Mouse (Mus musculus): ENCODE measurements around the gene Cyp2t4. TPM values are rescaled to one million over a fixed set of nuclear protein-coding genes. Genes with fewer than 3 reads are reported as not detected.
A peak's percentile ranks its signal among the peaks of the same experiment; 100 is the strongest.

Cyp2t4 gene
- total and polyA plus RNA-seq, 2 experiments from 2014 or later = not detected

- TF ChIP-seq CTCF (IDR thresholded peaks at IDR 0.05; ENCODE audit: low read depth) = no peak
- no peak for TF ChIP-seq EP300 (IDR thresholded peaks at IDR 0.05; ENCODE audit: low read depth)
- no peaks in the 10 kb centered on the region for H3K27me3 ChIP-seq (ENCODE audit: control insufficient read depth, insufficient read depth, low read length)
- WGBS = 43% methylated on average over 16 of the region's 16 CpGs
- peak overlapping the region; percentile 80 for H3K4me3 ChIP-seq (ENCODE audit: low read depth, low read length)
- H3K4me2 ChIP-seq (ENCODE audit: low read depth, low read length) = peak overlapping the region; percentile 59
- no peak overlapping the region for H3K9ac ChIP-seq (replicated peaks; ENCODE audit: low read depth, low read length)
- peak overlapping the region; percentile 75 for H3K27ac ChIP-seq (ENCODE audit: low read depth)
- ATAC-seq (ENCODE audit: insufficient read depth, low read depth) (no peak), DNase-seq (ENCODE audit: low spot score) (no peak)
- no peaks in the 10 kb centered on the region for H3K9me3 ChIP-seq (replicated peaks; ENCODE audit: control insufficient read depth, low read length)
- H3K36me3 ChIP-seq (replicated peaks; ENCODE audit: control insufficient read depth, insufficient read depth, low read length) = peaks cover 6% of the 10 kb centered on the region
- peaks cover 12% of the 10 kb centered on the region for H3K4me1 ChIP-seq (ENCODE audit: control insufficient read depth, insufficient read depth)
These were observed 25.9 kb downstream of the Cyp2t4 start for GRCm38 (mm10) chr7:27179217-27179918.

- Histone ChIP-seq H3K9me3 (replicated peaks; ENCODE audit: control insufficient read depth, low read length) (no peaks in the 10 kb centered on the region), H3K36me3 (replicated peaks; ENCODE audit: control insufficient read depth, insufficient read depth, low read length) (peaks cover 11% of the 10 kb centered on the region; the same call in 1 of the 2 replicates), H3K4me3 (ENCODE audit: low read depth, low read length) (no peak overlapping the region), H3K27me3 (ENCODE audit: control insufficient read depth, insufficient read depth, low read length) (no peaks in the 10 kb centered on the region), H3K4me2 (ENCODE audit: low read depth, low read length) (no peak overlapping the region), H3K9ac (replicated peaks; ENCODE audit: low read depth, low read length) (no peak overlapping the region), H3K4me1 (ENCODE audit: control insufficient read depth, insufficient read depth) (peaks cover 12% of the 10 kb centered on the region), H3K27ac (ENCODE audit: low read depth) (no peak overlapping the region)
- peak; percentile 66 for DNase-seq (ENCODE audit: low spot score)
- no peak for ATAC-seq (ENCODE audit: insufficient read depth, low read depth)
- WGBS = 46% methylated on average over 5 of the region's 5 CpGs
- TF ChIP-seq CTCF (IDR thresholded peaks at IDR 0.05; ENCODE audit: low read depth) (no peak), EP300 (IDR thresholded peaks at IDR 0.05; ENCODE audit: low read depth) (no peak)
These were observed 26.5 kb downstream of the Cyp2t4 start for GRCm38 (mm10) chr7:27180036-27180435.

DNA sequence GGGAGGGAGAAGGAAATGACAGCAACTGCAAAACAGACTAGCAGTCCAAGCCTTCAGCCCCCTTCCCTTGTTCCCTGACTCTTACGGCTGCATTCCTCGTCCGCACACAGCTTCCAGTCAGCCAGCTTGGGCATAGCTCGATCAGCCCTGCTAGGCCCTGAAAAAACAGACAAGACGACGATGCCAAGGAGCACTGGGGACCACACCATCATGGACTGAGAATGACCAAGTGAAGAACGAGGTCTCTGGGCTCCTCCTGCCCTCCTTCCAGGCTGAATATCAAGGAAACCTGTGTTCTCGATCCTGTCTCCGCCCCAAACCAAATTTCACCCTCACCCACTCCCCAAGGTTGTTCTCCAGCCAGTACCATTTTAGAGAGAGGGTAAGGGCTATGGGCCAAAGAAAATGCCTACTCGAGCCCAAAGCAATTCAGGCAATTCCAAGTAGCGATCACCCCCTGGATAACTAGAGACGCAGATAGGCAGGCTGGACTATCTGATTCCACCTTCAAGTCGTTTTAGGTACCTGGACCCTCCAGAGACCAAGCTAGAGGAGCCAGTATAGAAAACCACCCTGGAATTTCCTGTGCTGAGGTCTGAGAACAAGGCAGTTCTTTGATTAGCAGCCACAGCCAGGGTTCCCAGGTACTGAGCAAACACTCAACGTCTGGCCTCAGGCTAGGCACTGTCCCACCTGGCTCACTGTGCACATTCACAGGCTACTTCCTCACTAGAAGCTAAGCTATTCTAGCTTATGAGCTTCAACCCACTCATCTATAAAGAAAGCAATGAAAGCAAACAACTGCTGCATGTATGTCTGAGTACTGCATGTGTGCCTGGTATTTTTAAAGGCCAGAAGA lies 27.6 kb downstream of the Cyp2t4 start, which contains the start of the genes Gm21983 and Mia:
Gene Gm21983, minus strand, starts transcription at position 250 of the 859 bp plus-strand sequence.
Gene Mia, minus strand, starts transcription at position 321 of the 859 bp plus-strand sequence.
- Histone ChIP-seq H3K4me1 (ENCODE audit: control insufficient read depth, insufficient read depth) (peaks cover 12% of the 10 kb centered on the region), H3K36me3 (replicated peaks; ENCODE audit: control insufficient read depth, insufficient read depth, low read length) (peaks cover 21% of the 10 kb centered on the region), H3K27ac (ENCODE audit: low read depth) (no peak within 1 kb of the TSS), H3K9me3 (replicated peaks; ENCODE audit: control insufficient read depth, low read length) (no peaks in the 10 kb centered on the region), H3K27me3 (ENCODE audit: control insufficient read depth, insufficient read depth, low read length) (no peaks in the 10 kb centered on the region), H3K4me3 (ENCODE audit: low read depth, low read length) (no peak within 1 kb of the TSS), H3K9ac (replicated peaks; ENCODE audit: low read depth, low read length) (no peak within 1 kb of the TSS), H3K4me2 (ENCODE audit: low read depth, low read length) (no peak within 1 kb of the TSS)
- DNase-seq (ENCODE audit: low spot score) (no peak), ATAC-seq (ENCODE audit: insufficient read depth, low read depth) (no peak)
- TF ChIP-seq EP300 (IDR thresholded peaks at IDR 0.05; ENCODE audit: low read depth) (no peak), CTCF (IDR thresholded peaks at IDR 0.05; ENCODE audit: low read depth) (no peak)
- 64% methylated on average over 14 of the region's 14 CpGs for WGBS

DNA sequence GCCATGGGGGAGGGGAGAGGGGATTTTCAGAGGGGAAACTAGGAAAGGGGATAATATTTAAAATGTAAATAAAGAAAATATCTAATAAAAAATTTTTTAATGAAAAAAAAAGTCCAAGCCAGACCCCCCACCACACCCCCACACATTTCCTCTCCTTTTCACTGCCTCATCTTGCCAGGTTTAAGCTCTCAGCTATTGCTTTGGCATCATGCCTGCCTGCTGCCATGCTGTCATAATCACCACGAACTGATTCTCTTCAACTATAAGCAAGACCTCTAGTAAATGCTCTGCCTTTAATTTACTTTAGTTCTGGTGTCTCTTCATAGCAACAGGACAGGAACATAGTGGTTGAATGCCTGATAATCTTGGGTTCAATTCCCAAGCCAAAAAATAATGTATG lies 29.0 kb downstream of the Cyp2t4 start:
- DNase-seq (ENCODE audit: low spot score) (no peak), ATAC-seq (ENCODE audit: insufficient read depth, low read depth) (no peak)
- Histone ChIP-seq H3K27ac (ENCODE audit: low read depth) (no peak overlapping the region), H3K4me1 (ENCODE audit: control insufficient read depth, insufficient read depth) (peaks cover 12% of the 10 kb centered on the region), H3K9me3 (replicated peaks; ENCODE audit: control insufficient read depth, low read length) (no peaks in the 10 kb centered on the region), H3K4me3 (ENCODE audit: low read depth, low read length) (no peak overlapping the region), H3K4me2 (ENCODE audit: low read depth, low read length) (no peak overlapping the region), H3K36me3 (replicated peaks; ENCODE audit: control insufficient read depth, insufficient read depth, low read length) (peaks cover 34% of the 10 kb centered on the region), H3K9ac (replicated peaks; ENCODE audit: low read depth, low read length) (no peak overlapping the region), H3K27me3 (ENCODE audit: control insufficient read depth, insufficient read depth, low read length) (no peaks in the 10 kb centered on the region)
- TF ChIP-seq EP300 (IDR thresholded peaks at IDR 0.05; ENCODE audit: low read depth) = no peak
- no peak for TF ChIP-seq CTCF (IDR thresholded peaks at IDR 0.05; ENCODE audit: low read depth)
- WGBS = 54% methylated on average over 1 of the region's 1 CpGs

DNA sequence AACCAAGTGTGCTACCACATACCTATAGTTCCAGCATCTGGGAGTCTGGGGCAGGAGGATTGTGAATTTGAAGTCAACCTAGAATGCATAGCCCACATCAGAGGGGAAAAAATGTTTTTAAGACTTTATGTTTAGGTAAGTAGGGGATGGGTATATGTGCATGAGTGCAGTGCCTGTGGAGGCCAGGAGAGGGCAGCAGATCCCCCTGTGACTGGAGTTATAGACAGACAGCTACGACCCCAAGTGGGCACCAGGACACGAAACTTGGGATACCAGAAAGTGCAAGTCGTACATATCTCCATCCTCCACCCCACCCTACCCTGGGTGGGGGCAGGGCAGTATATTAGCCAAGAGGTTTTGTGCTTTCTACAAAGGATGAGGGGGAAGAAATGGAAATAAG lies 31.4 kb downstream of the Cyp2t4 start:
- H3K36me3 ChIP-seq (replicated peaks; ENCODE audit: control insufficient read depth, insufficient read depth, low read length) = peaks cover 59% of the 10 kb centered on the region
- TF ChIP-seq CTCF (IDR thresholded peaks at IDR 0.05; ENCODE audit: low read depth) (peak; percentile 56), EP300 (IDR thresholded peaks at IDR 0.05; ENCODE audit: low read depth) (no peak)
- ATAC-seq (ENCODE audit: insufficient read depth, low read depth) = no peak

More for the DNA sequence above, 31.4 kb downstream of the Cyp2t4 start:
- no peak overlapping the region for H3K9ac ChIP-seq (replicated peaks; ENCODE audit: low read depth, low read length)
- no peaks in the 10 kb centered on the region for H3K4me1 ChIP-seq (ENCODE audit: control insufficient read depth, insufficient read depth)
- 61% methylated on average over 3 of the region's 3 CpGs for WGBS
- DNase-seq (ENCODE audit: low spot score) = no peak
- no peak overlapping the region for H3K4me2 ChIP-seq (ENCODE audit: low read depth, low read length)
- H3K27ac ChIP-seq (ENCODE audit: low read depth) = no peak overlapping the region
- H3K27me3 ChIP-seq (ENCODE audit: control insufficient read depth, insufficient read depth, low read length) = no peaks in the 10 kb centered on the region
- H3K4me3 ChIP-seq (ENCODE audit: low read depth, low read length) = no peak overlapping the region
- no peaks in the 10 kb centered on the region for H3K9me3 ChIP-seq (replicated peaks; ENCODE audit: control insufficient read depth, low read length)

All from heart, postnatal 0 days (tissue).